Mouse (Mus musculus): ENCODE results near the gene Mafk.

Gene Mafk

GRCm38 (mm10) chr5:139796900-139797299 is 5.6 kb downstream of the Mafk start:
- DNase-seq (ENCODE audit: low read depth, low spot score) = no peak

GRCm38 (mm10) chr5:139797473-139798167 is 6.3 kb downstream of the Mafk start:
- no peak for DNase-seq (ENCODE audit: low read depth, low spot score)

GRCm38 (mm10) chr5:139798168-139798900 is 7.0 kb downstream of the Mafk start:
- DNase-seq (ENCODE audit: low read depth, low spot score) = no peak

- DNase-seq (ENCODE audit: low read depth, low spot score) = no peak
These were observed 7.7 kb downstream of the Mafk start for GRCm38 (mm10) chr5:139799041-139799440.

GRCm38 (mm10) chr5:139799801-139800590 is 8.7 kb downstream of the Mafk start:
- DNase-seq (ENCODE audit: low read depth, low spot score) = no peak

- no peak for DNase-seq (ENCODE audit: low read depth, low spot score)
These were observed 9.9 kb downstream of the Mafk start for GRCm38 (mm10) chr5:139801231-139801630.

- no peak for DNase-seq (ENCODE audit: low read depth, low spot score)
These were observed 10.6 kb downstream of the Mafk start for GRCm38 (mm10) chr5:139801880-139802279.

GRCm38 (mm10) chr5:139803165-139803564 is 11.9 kb downstream of the Mafk start:
- no peak for DNase-seq (ENCODE audit: low read depth, low spot score)

- DNase-seq (ENCODE audit: low read depth, low spot score) = peak; percentile 66
These were observed 12.3 kb downstream of the Mafk start for GRCm38 (mm10) chr5:139803601-139804102.

- no peak for DNase-seq (ENCODE audit: low read depth, low spot score)
These were observed 12.8 kb downstream of the Mafk start for GRCm38 (mm10) chr5:139804107-139804551.

- no peak for DNase-seq (ENCODE audit: low read depth, low spot score)
These were observed 13.3 kb downstream of the Mafk start for GRCm38 (mm10) chr5:139804573-139805111.

GRCm38 (mm10) chr5:139805924-139806323 is 14.6 kb downstream of the Mafk start:
- DNase-seq (ENCODE audit: low read depth, low spot score) = no peak

GRCm38 (mm10) chr5:139809397-139809796 is 18.1 kb downstream of the Mafk start:
- DNase-seq (ENCODE audit: low read depth, low spot score) = no peak

- DNase-seq (ENCODE audit: low read depth, low spot score) = no peak
These were observed 20.5 kb downstream of the Mafk start for GRCm38 (mm10) chr5:139811677-139812397.

- DNase-seq (ENCODE audit: low read depth, low spot score) = no peak
These were observed 21.2 kb downstream of the Mafk start for GRCm38 (mm10) chr5:139812398-139813125.

- no peak for DNase-seq (ENCODE audit: low read depth, low spot score)
These were observed 21.8 kb downstream of the Mafk start for GRCm38 (mm10) chr5:139813126-139813490.

- DNase-seq (ENCODE audit: low read depth, low spot score) = no peak
These were observed 22.7 kb downstream of the Mafk start for GRCm38 (mm10) chr5:139813963-139814381.

GRCm38 (mm10) chr5:139815964-139816363 is 24.7 kb downstream of the Mafk start:
- no peak for DNase-seq (ENCODE audit: low read depth, low spot score)

- DNase-seq (ENCODE audit: low read depth, low spot score) = no peak
These were observed 25.1 kb downstream of the Mafk start for GRCm38 (mm10) chr5:139816445-139816844.

GRCm38 (mm10) chr5:139817292-139817691 is 26.0 kb downstream of the Mafk start:
- DNase-seq (ENCODE audit: low read depth, low spot score) = peak; percentile 66
